Mouse (Mus musculus) neural tube, embryonic 10.5 days (tissue): ENCODE measurements around the gene Gm14226.
"Not testable (repeated sequence)": the region's sequence is repeated elsewhere in the genome, so short reads cannot be mapped to it uniquely, and the experiment has no call there.

Source experiments
- DNase-seq: peaks from one replicate; pipeline ENCODE4 v3.0.0-alpha.2; 2017; ENCODE audit warnings: low spot score; ENCODE audit errors: extremely low spot score

The Gm14226 gene

GRCm38 (mm10) chr2:155047452-155048178 is 29.5 kb downstream of the Gm14226 start:
- DNase-seq: no peak

DNA sequence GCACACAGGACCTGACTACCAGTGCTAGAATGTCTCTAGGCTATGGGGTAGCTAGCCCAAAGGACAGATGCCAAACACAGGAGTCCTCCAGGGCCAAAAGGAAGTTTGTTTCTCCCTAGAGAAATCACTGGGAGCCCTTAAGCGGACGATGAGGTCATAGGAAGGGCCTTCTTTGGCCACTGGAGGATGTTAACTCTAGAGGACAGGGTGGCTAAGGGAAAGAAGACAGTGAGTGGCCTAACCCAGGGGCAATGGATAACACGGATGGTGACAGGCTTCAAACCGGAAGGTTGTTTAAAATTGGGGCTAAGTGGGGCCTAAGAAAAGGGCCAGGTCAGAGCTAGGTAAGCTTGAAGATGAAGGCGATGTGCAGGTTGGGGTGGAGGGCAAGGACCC is 32.0 kb downstream of the Gm14226 start:
- no peak for DNase-seq

- DNase-seq: peak; percentile 98
Measured at GRCm38 (mm10) chr2:155050504-155051236, 32.6 kb downstream of the Gm14226 start.

DNA sequence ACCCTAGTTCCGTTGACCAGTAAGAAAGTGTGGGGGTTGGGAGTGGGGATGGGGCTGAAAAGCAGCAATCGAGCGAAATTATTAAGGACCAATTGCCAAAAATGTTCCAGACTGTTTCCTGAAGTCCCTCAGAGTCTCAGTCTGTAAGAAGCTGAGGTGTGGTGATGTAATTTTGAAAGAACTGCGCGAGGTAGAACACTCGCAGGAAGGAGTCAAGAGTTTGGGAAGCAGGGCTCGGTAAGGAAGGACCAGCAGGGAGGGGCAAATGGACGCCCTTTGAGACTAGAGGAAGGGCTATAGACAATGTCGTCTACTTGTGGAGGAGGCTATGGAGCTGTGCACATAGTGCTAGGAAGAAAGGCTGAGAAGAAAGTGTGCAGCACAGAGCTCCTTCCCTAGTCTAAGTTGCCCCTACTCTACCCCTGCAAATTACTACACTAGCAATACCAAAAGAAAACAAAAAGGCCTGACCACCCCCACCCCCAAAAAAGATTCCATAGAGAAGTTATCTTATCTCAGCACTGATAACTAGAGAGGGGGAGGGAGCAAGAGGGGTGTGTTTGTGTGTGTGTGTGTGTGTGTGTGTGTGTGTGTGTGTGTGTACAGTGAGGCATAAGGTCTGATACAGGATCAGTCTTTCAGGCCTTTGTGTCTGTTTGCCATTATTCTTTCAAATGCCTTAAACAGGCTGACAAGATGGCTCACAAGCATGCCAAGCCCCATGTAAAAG is 33.7 kb downstream of the Gm14226 start:
- peak; percentile 22 for DNase-seq

DNA sequence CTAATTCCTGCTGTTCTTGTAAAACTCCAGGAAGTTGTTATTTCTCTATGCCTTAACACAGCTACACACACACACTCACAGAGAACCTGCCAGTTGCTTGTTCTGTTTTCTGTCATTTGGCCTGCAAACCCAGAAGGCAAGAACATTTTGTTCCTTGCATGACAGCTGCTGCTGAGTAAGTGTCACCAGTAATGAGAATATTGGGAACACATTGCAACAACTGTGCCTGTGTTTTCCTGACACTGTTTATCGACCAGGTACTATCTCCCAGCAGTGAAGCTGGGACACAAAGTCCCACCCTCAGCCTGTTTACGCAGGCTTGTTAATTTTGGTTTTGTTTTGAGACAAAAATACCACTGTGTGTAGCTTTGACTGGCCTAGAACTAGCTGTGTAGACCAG is 34.6 kb downstream of the Gm14226 start:
- DNase-seq: no peak

DNA sequence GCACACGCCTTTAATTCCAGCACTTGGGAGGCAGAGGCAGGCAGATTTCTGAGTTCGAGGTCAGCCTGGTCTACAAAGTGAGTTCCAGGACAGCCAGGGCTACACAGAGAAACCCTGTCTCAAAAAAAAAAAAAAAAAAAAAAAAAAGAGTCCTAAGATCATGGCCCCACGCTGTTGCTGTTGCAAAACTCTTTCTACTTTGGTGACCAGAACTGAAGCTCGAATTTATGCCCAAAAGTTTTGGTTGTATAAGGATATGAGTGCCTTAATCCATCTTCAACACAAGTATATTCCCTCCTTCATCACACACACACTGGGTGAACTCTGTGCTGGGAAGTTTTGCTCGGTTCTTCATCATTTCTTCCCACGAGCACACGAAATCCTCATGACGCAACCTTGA is 35.4 kb downstream of the Gm14226 start:
- DNase-seq: not testable (repeated sequence)

GRCm38 (mm10) chr2:155054672-155055071 is 36.6 kb downstream of the Gm14226 start:
- no peak for DNase-seq

- DNase-seq: no peak
Measured at GRCm38 (mm10) chr2:155056076-155056578, 38.1 kb downstream of the Gm14226 start.

DNA sequence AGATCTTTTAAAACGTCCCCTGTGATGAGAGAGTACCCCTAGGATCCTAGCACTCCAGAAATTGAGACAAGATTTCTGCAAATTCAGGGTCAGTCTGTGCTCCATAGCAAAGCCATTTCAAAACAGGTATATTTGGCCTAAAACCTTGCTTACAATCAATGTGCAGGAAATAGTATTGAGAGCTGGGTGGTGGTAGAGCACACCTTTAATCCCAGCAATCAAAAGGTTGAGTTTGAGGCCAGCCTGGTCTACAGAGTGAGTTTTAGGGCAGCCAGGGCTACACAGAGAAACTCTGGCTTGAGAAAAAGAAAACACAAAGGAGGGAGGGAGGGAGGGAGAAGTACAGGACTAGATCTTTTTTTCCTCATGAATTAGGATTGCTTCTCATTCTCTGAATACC is 39.3 kb downstream of the Gm14226 start:
- DNase-seq: no peak

- no peak for DNase-seq
Measured at GRCm38 (mm10) chr2:155071027-155071426, 53.0 kb downstream of the Gm14226 start.

DNA sequence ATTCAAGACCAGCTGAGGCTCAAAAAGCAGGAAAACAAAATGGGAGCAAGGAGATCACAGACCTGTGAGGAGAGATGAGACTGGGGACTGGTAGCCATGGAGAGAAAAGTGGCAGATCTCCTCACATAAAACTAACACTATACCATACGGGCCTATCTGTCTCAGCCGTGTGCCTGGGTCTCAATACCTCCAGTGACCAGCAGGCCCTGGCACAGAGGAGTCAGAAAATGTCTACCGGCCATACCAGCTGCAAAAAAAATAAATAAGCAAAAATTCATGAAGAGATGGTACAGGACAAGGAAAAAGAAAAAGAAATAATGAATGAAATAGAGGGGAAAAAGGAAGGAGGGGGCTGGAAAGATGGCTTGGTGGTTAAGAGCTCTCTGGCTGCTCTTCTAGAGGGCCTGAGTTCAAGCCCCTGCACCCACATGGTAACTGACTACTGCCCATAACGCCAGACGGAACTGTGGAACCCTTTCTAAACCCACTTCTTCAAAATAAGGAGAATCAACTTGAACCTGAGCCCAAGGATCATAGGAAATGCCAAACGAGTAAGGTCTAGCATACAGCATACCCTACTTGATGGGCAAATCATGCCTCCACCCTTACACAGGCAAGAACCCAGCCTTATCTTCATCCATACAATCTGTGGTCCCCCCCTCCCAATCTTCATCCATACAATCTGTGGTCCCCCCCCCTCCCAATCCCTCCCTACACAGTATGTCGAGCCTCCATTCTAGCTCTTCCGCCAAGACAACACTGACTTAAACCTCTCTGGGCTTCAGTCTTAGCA is 54.5 kb downstream of the Gm14226 start:
- DNase-seq: no peak

- DNase-seq: no peak
Measured at GRCm38 (mm10) chr2:155073347-155073746, 55.3 kb downstream of the Gm14226 start.

DNA sequence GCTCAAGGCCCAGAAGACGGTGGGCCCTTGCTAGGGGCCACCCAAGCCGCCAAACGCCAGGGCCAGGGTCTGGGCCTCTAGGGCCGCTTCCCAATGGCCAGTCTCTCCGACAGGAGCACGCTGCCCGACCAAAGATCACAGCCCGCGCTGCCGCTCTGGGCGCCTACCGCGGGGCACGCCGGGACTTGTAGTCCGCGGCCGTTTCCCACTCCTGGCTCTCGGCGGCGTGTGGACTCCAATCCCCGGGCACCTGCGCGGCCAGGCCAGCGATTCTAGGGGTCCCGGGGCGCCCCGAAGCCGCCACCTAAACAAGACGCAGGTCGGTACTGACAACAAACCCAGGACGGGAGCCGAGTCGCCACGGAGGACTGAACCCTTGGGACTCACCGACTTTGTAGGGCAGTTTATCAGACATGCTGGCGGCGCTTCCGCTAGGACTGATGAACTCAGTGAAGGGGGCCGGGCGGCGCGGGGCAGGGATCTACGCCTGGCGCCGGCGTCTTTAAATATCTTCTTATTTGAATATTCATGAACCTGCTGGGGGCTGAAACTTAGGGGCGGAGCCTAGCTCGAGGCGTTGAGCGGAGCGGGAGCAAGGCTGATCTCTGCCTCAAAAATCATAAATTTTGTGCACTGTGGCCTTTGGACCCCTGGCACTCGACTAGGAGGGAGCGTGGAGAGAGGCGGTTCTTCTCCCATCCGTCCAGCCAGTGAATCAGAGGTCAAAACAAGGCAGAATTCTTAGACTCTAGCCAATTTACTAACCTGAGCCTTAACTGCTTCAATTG is 56.1 kb downstream of the Gm14226 start, which contains the start of gene Ahcy:
Gene Ahcy (minus strand): TSS at position 520 of the 788 bp plus-strand sequence.
- DNase-seq: peak; percentile 97

DNA sequence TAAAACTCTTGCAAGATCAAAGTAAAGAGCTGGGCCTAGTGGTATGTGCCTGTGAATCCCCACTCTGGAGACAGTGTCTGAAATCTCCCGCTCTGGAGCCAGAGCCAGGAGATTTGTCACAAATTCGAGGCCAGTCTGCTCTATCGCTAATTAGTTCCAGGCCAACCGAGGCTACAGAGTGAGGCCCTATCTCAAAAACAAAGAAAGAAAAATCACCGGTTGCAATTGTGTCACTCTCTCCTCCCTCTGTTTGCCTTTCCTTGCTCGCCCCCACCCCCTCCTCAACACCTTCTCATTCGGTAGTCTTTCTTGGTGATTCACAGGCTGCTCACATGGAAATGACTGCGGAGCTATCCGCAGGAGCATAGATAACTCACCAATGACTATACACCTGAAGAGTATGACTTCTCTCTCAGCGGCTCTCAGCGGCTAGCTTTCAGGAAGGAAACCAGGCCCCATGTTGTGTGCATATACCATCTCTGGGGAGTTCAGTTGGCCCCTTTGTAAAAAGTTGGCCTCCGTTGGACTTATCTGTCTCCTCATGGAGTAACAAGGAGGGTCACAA is 56.8 kb downstream of the Gm14226 start:
- DNase-seq: no peak

DNA sequence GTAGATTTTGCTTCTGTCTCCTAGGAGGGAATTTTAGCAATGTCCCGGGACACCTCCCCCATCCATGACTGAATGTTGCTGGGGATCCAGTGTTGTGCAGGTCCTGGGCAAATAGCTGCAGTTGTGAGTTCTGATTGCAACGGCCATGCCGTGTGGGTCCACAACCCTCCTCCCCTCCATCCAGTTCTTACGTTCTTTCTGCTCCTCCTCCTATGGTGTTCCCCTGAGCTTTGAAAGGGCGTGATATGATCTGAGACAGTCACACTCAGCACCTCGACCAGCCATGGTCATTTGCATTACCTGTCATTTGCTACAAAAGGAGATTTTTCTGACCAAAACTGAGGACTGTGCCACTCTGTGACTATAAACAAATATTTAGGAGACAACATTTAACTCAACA is 57.6 kb downstream of the Gm14226 start:
- no peak for DNase-seq
